Mouse (Mus musculus) bone marrow macrophage, adult 2 months (primary cell): Measurements from ENCODE around the gene Qtrt2.

ENCODE experiments used
- CTCF ChIP-seq: IDR thresholded peaks from 2 replicates; pipeline ENCODE4 v1.5.1; 2012; ENCODE audit warnings: low read depth, mild to moderate bottlenecking, low read length, moderate library complexity
- POLR2A ChIP-seq: IDR thresholded peaks from 2 replicates; pipeline ENCODE4 v1.6.1; 2012; ENCODE audit warnings: mild to moderate bottlenecking, low read depth, low read length, borderline replicate concordance

DNA sequence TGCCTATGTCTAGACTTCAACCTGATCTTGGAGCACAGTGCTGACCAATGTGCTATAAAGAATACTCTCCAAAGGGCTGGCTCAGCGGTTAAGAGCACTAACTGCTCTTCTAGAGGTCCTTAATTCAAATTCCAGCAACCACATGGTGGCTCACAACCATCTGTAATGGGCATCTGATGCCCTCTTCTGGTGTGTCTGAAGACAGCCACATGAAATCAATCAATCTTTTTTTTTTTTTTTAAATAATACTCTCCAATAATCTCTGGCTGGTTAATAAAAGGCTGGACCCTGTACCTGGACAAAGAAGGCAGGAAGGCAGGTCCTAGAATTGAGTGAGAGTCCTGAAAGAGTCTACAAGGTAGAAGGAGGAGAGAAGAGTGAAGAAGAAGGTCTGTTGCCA is 76.8 kb downstream of the Qtrt2 start:
- no peak for TF ChIP-seq CTCF
- TF ChIP-seq POLR2A = no peak
